Mouse (Mus musculus) adipocyte (in vitro differentiated cells): ENCODE data around the gene Gm4187.
"Not testable (repeated sequence)": the region's sequence is repeated elsewhere in the genome, so short reads cannot be mapped to it uniquely, and the experiment has no call there.

Experiments
- DNase-seq: peaks from one replicate; pipeline ENCODE4 v3.0.0-alpha.2; 2016; ENCODE audit warnings: low spot score

Gene Gm4187

DNA sequence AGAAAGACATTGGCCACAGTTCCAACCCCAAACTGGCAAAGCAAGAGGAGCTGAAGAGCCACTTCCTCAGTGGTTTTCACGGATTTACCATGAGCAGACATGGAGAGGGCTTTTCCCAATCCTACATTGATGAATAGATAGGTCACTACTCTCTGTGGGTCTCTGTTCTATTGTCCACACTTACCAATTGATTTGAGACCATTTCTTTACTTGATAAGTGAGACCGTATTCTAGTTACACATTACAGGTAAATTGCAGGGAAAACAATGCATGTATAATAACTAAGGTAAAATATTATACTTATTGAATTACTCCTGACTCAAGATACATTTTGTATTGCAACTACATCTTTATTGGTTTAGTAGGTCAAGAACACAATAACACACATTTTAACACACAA lies at the start of gene Gm4187:
Gene Gm4187, minus strand, starts transcription at position 101 of the 400 bp plus-strand sequence.
- DNase-seq = not testable (repeated sequence)

DNA sequence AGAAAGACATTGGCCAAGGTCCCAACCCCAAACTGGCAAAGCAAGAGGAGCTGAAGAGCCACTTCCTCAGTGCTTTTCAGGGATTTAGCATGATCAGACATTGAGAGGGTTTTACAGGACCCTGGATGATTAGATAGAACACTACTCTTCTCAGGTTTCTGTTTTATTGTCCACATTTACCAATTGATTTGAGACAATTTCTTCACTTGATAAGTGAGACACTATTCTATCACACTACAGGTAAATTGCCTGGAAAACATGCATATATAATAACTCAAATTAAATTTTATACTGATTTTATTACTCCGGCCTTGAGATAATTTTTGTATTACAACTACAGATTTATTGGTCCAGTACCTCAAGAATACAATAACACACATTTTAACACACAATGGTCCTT lies 41.4 kb upstream of the Gm4187 start, which contains the start of gene Gm8660:
Gene Gm8660, minus strand, starts transcription at position 101 of the 400 bp plus-strand sequence.
- DNase-seq = not testable (repeated sequence)
